ENCODE assay signal across 8 mouse cellular contexts in the genomic region with DNA sequence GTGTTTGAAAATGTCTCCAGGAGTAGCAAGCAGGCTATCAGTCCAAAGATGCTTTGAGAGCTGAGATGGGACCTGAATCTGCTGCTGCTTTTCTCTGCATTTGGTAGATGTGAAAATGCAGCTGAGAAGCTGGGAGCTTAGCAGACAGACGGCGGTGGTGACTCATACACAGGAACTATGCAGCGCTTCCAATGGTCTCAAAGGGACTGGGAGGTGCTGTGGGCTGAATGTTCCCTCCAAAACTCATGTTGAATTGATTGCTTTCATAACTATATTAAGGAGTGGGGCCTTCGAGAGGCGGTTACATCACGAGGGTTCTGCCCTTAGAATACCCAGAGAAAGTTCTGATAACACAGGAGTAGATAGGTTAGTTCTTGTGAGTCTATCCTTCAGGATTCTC.
A peak's percentile ranks its signal among the peaks of the same experiment; 100 is the strongest.
DNase-seq lines count a peak whose midpoint lies in the region; ATAC-seq and TF ChIP-seq lines count a peak whose summit lies in the region.
"Had no signal": no experiment of that assay in that cellular context is flagged by ENCODE, and none has a peak within 500 bp of the region (broad histone marks: within the 10 kb centered on the region; RNA-seq: fewer than 3 reads in every experiment).

No protein-coding gene starts in this region.

- H3K9ac ChIP-seq in midbrain, embryonic 14.5 days (replicated peaks; ENCODE audit: low read length): no peak overlapping the region
- no peak overlapping the region for H3K9ac ChIP-seq in midbrain, postnatal 0 days (replicated peaks; ENCODE audit: low read length, poor library complexity, severe bottlenecking)
- H3K9ac ChIP-seq in heart, embryonic 16.5 days (ENCODE audit: low read length): no peak overlapping the region
- no peak overlapping the region for H3K9ac ChIP-seq in lung, embryonic 16.5 days (ENCODE audit: low read length)
- H3K9ac ChIP-seq: liver, embryonic 13.5 days had no signal

- no peaks in the 10 kb centered on the region for H3K4me1 ChIP-seq in midbrain, embryonic 14.5 days (ENCODE audit: control insufficient read depth, insufficient read depth, low read length)
- H3K4me1 ChIP-seq in midbrain, postnatal 0 days (ENCODE audit: insufficient read depth, low read length): no peaks in the 10 kb centered on the region
- H3K4me1 ChIP-seq in heart, embryonic 16.5 days (ENCODE audit: control insufficient read depth, insufficient read depth, low read length): peaks cover 3% of the 10 kb centered on the region; the same call in 1 of the 2 replicates
- H3K4me1 ChIP-seq in lung, embryonic 16.5 days (replicated peaks; ENCODE audit: control insufficient read depth, insufficient read depth, low read length): peaks cover 2% of the 10 kb centered on the region; the same call in 1 of the 2 replicates
- H3K4me1 ChIP-seq: liver, embryonic 13.5 days had no signal

- peaks cover 5% of the 10 kb centered on the region; the same call in 1 of the 2 replicates for H3K27me3 ChIP-seq in midbrain, embryonic 14.5 days (ENCODE audit: control insufficient read depth, insufficient read depth, low read length)
- H3K27me3 ChIP-seq in midbrain, postnatal 0 days (ENCODE audit: insufficient read depth, low read length): peaks cover 14% of the 10 kb centered on the region; the same call in 1 of the 2 replicates
- H3K27me3 ChIP-seq in heart, embryonic 16.5 days (ENCODE audit: control insufficient read depth, insufficient read depth, low read length): peaks cover 25% of the 10 kb centered on the region
- H3K27me3 ChIP-seq in lung, embryonic 16.5 days (ENCODE audit: control insufficient read depth, insufficient read depth, low read depth, low read length): peaks cover 1% of the 10 kb centered on the region

- H3K4me2 ChIP-seq in midbrain, embryonic 14.5 days (ENCODE audit: low read length): no peak overlapping the region
- H3K4me2 ChIP-seq in midbrain, postnatal 0 days (ENCODE audit: low read depth, low read length, poor library complexity, severe bottlenecking): no peak overlapping the region
- H3K4me2 ChIP-seq in heart, embryonic 16.5 days (ENCODE audit: low read depth, low read length): peak overlapping the region; percentile 41; the same call in 1 of the 2 replicates
- H3K4me2 ChIP-seq in lung, embryonic 16.5 days (ENCODE audit: low read depth, low read length): peak overlapping the region; percentile 47
- H3K4me2 ChIP-seq: liver, embryonic 13.5 days had no signal

- H3K4me3 ChIP-seq in midbrain, embryonic 14.5 days (replicated peaks; ENCODE audit: low read depth, low read length): no peak overlapping the region
- no peak overlapping the region for H3K4me3 ChIP-seq in midbrain, postnatal 0 days (ENCODE audit: low read depth, low read length)
- H3K4me3 ChIP-seq in heart, embryonic 16.5 days (ENCODE audit: low read length): no peak overlapping the region
- H3K4me3 ChIP-seq in lung, embryonic 16.5 days (ENCODE audit: low read length): peak overlapping the region; percentile 26
- H3K4me3 ChIP-seq: liver, embryonic 13.5 days had no signal

- H3K9me3 ChIP-seq in midbrain, embryonic 14.5 days (ENCODE audit: control insufficient read depth, low read length): no peaks in the 10 kb centered on the region
- H3K9me3 ChIP-seq in midbrain, postnatal 0 days (ENCODE audit: low read length): no peaks in the 10 kb centered on the region
- H3K9me3 ChIP-seq in heart, embryonic 16.5 days (replicated peaks; ENCODE audit: control insufficient read depth, low read length): no peaks in the 10 kb centered on the region; the same call in 1 of the 2 replicates
- H3K9me3 ChIP-seq in lung, embryonic 16.5 days (ENCODE audit: control insufficient read depth, low read length): no peaks in the 10 kb centered on the region
- H3K9me3 ChIP-seq: liver, embryonic 13.5 days had no signal

- H3K36me3 ChIP-seq in midbrain, embryonic 14.5 days (ENCODE audit: control insufficient read depth, insufficient read depth, low read length): no peaks in the 10 kb centered on the region
- no peaks in the 10 kb centered on the region for H3K36me3 ChIP-seq in midbrain, postnatal 0 days (ENCODE audit: insufficient read depth, low read length)
- no peaks in the 10 kb centered on the region for H3K36me3 ChIP-seq in heart, embryonic 16.5 days (ENCODE audit: control insufficient read depth, insufficient read depth)
- H3K36me3 ChIP-seq in lung, embryonic 16.5 days (ENCODE audit: control insufficient read depth, insufficient read depth, low read length): no peaks in the 10 kb centered on the region
- H3K36me3 ChIP-seq: liver, embryonic 13.5 days had no signal

- WGBS in midbrain, embryonic 14.5 days: 65% methylated on average over 6 of the region's 6 CpGs
- WGBS in midbrain, postnatal 0 days: 51% methylated on average over 6 of the region's 6 CpGs
- 26% methylated on average over 6 of the region's 6 CpGs for WGBS in heart, embryonic 16.5 days
- 23% methylated on average over 6 of the region's 6 CpGs for WGBS in lung, embryonic 16.5 days

- TF ChIP-seq POLR2A in brain, embryonic 14.5 days (IDR thresholded peaks at IDR 0.05; ENCODE audit: borderline replicate concordance, extremely low read depth, insufficient read depth, insufficient read length, poor library complexity, severe bottlenecking): no peak

- DNase-seq in midbrain, embryonic 14.5 days: peak; percentile 5
- DNase-seq in midbrain, postnatal 0 days (ENCODE audit: low spot score): no peak
- DNase-seq in brain, embryonic 14.5 days (ENCODE audit: low read depth): peak; percentile 14
- no peak for DNase-seq in ovary, postnatal 36 days (ENCODE audit: low spot score)
- DNase-seq: liver, embryonic 13.5 days had no signal

- no peak overlapping the region for H3K27ac ChIP-seq in midbrain, embryonic 14.5 days (replicated peaks; ENCODE audit: low read depth, low read length)
- H3K27ac ChIP-seq in midbrain, postnatal 0 days (ENCODE audit: low read depth, low read length): no peak overlapping the region
- peak overlapping the region; percentile 35; the same call in 1 of the 2 replicates for H3K27ac ChIP-seq in heart, embryonic 16.5 days (ENCODE audit: low read length)
- no peak overlapping the region for H3K27ac ChIP-seq in lung, embryonic 16.5 days (ENCODE audit: low read length)
- H3K27ac ChIP-seq: liver, embryonic 13.5 days had no signal

- no peak for ATAC-seq in midbrain, embryonic 14.5 days (ENCODE audit: low FRiP score, low TSS enrichment)
- no peak for ATAC-seq in midbrain, postnatal 0 days (ENCODE audit: low FRiP score)
- ATAC-seq in heart, embryonic 16.5 days (replicated peaks; ENCODE audit: extremely low read depth, insufficient read depth, low FRiP score): no peak
- peak; percentile 52; the same call in 1 of the 2 replicates for ATAC-seq in lung, embryonic 16.5 days (ENCODE audit: low read depth)
- no peak for ATAC-seq in inflammation-experienced regulatory T-cells, adult 6 months

- no peak for TF ChIP-seq CTCF in midbrain, postnatal 0 days (IDR thresholded peaks at IDR 0.05)
- TF ChIP-seq CTCF in brain, embryonic 14.5 days (IDR thresholded peaks at IDR 0.05; ENCODE audit: borderline replicate concordance, extremely low read depth, insufficient read depth, insufficient read length): no peak

Comparison
In these comparisons a context has a peak if more than half of its experiments do, and no peak if none do; other contexts are left out.
1. DNase-seq: peak in midbrain, embryonic 14.5 days (single experiment) and brain, embryonic 14.5 days (single experiment); none in midbrain, postnatal 0 days (single experiment) and ovary, postnatal 36 days (single experiment).
2. H3K4me2 ChIP-seq: peak in heart, embryonic 16.5 days (single experiment) and lung, embryonic 16.5 days (single experiment); none in midbrain, embryonic 14.5 days (single experiment) and midbrain, postnatal 0 days (single experiment).